Mouse (Mus musculus) heart, adult 2 months (tissue): Measurements from ENCODE around the gene Tprn. TPM values are rescaled to one million over a fixed set of nuclear protein-coding genes. Genes with fewer than 3 reads are reported as not detected.

Experiments used
- DNase-seq, 2 experiments: peaks; one replicate each; pipeline ENCODE4 v3.0.0; 2021
- H3K27ac ChIP-seq: fragments of 200-600 bp; 2 replicates; pipeline ENCODE4 v1.8.1; 2022
- H3K27me3 ChIP-seq: fragments of 200-500 bp; 2 replicates; pipeline ENCODE4 v1.6.1; 2012; ENCODE audit warnings: mild to moderate bottlenecking, low read length, inconsistent platforms, mixed read lengths; ENCODE audit not compliant: control insufficient read depth, insufficient read depth
- H3K36me3 ChIP-seq: fragments of 200-500 bp; 2 replicates; pipeline ENCODE4 v1.6.1; 2012; ENCODE audit warnings: low read length, inconsistent platforms; ENCODE audit not compliant: control insufficient read depth, insufficient read depth
- H3K4me1 ChIP-seq: fragments of 200-500 bp; 2 replicates; pipeline ENCODE4 v1.6.1; 2011; ENCODE audit warnings: low read length; ENCODE audit not compliant: control insufficient read depth, insufficient read depth
- H3K4me3 ChIP-seq: fragments of 200-600 bp; 2 replicates; pipeline ENCODE4 v1.8.1; 2022
- H3K79me2 ChIP-seq: fragments of 200-500 bp; replicated peaks from 2 replicates; pipeline ENCODE4 v1.6.1; 2012; ENCODE audit warnings: mild to moderate bottlenecking, inconsistent platforms, low read length, moderate library complexity, mixed read lengths; ENCODE audit not compliant: control insufficient read depth, insufficient read depth
- H3K9ac ChIP-seq: fragments of 200-500 bp; 2 replicates; pipeline ENCODE4 v1.6.1; 2012; ENCODE audit warnings: low read depth, mild to moderate bottlenecking, control low read depth, inconsistent platforms, low read length, mixed read lengths
- CTCF ChIP-seq: fragments of 200-600 bp; IDR thresholded peaks from 2 replicates; pipeline ENCODE4 v1.8.1; 2022; ENCODE audit warnings: antibody characterized with exemption, mild to moderate bottlenecking, moderate library complexity
- EP300 ChIP-seq: fragments of 200-500 bp; IDR thresholded peaks from 2 replicates; pipeline ENCODE4 v1.6.1; 2011; ENCODE audit warnings: low read depth, low read length, control low read depth; ENCODE audit not compliant: insufficient read depth
- POLR2A ChIP-seq: fragments of 200-500 bp; IDR thresholded peaks from 2 replicates; pipeline ENCODE4 v1.6.1; 2011; ENCODE audit warnings: mild to moderate bottlenecking, low read depth, low read length, control low read depth; ENCODE audit not compliant: insufficient read depth
- WGBS: fragments of 180-500 bp; shearing (Covaris S2); methylation state at CpG from one replicate; pipeline ENCODE4 v1.1.7; 2018; 5-methylcytosine and 5-hydroxymethylcytosine counted together
- intact Hi-C: fragments of 180-260 bp; cut with DNase I; formaldehyde crosslinking; loops from one replicate; pipeline ENCODE4 v1.15.1; 2025
- polyA plus RNA-seq: library from polyadenylated mRNA; depleted of rRNA; stranded (reverse); fragments of >200 nt; gene quantifications from 2 replicates; pipeline ENCODE4 v1.2.3, GENCODE M21; 2012
- total RNA-seq, 2 experiments: library from RNA; stranded (reverse); gene quantifications; 2 replicates each; pipeline ENCODE4 v1.2.3; 2021

The Tprn gene
- total and polyA plus RNA-seq, 3 experiments: 5.9 to 9.9 (median 6.7) TPM

- TF ChIP-seq CTCF (peak; percentile 61), POLR2A (peak; percentile 88), EP300 (peak; percentile 83)
Measured at GRCm38 (mm10) chr2:25271827-25272511, 9.6 kb downstream of the Tprn start, which contains the start of the genes Ssna1 and Anapc2. Gene Ssna1, minus strand, starts transcription at chr2:25272438. Gene Anapc2, plus strand, starts transcription at chr2:25272478.

GRCm38 (mm10) chr2:25272515-25272914, 10.1 kb downstream of the Tprn start:
- Histone ChIP-seq H3K4me3 (peak overlapping the region; percentile 93), H3K27me3 (no peaks in the 10 kb centered on the region), H3K9ac (peak overlapping the region; percentile 76), H3K79me2 (0 out of 2 replicates have a peak, but pooled peaks cover 2% of the 10 kb centered on the region), H3K4me1 (peaks cover 5% of the 10 kb centered on the region), H3K36me3 (no peaks in the 10 kb centered on the region; the same call in 1 of the 2 replicates), H3K27ac (peak overlapping the region; percentile 95)
- intact Hi-C loops: loop anchor here (1.0 to 5.0 kb wide), 3 partner anchors 17 to 60 kb away; partner anchors contain the start of genes Man1b1 and Tmem203
- under 1% methylated on average over 22 of the region's 29 CpGs for WGBS
- no peak for DNase-seq
- TF ChIP-seq POLR2A (no peak), EP300 (no peak)

More at GRCm38 (mm10) chr2:25271827-25272511, 9.6 kb downstream of the Tprn start, which contains the start of the genes Ssna1 and Anapc2:
- DNase-seq: peak; percentile 97 to 99
- Histone ChIP-seq H3K79me2 (0 out of 2 replicates have a peak, but pooled peaks cover 2% of the 10 kb centered on the region), H3K27ac (peak within 1 kb of the TSS; percentile 95), H3K36me3 (no peaks in the 10 kb centered on the region; the same call in 1 of the 2 replicates), H3K4me3 (peak within 1 kb of the TSS; percentile 93), H3K4me1 (peaks cover 9% of the 10 kb centered on the region), H3K27me3 (no peaks in the 10 kb centered on the region), H3K9ac (peak within 1 kb of the TSS; percentile 86)
- intact Hi-C loops: loop anchor here (1.0 to 5.0 kb wide), 3 partner anchors 17 to 60 kb away; partner anchors contain the start of genes Man1b1 and Tmem203
- under 1% methylated on average over 55 of the region's 55 CpGs for WGBS

GRCm38 (mm10) chr2:25273010-25273409, 10.6 kb downstream of the Tprn start:
- Histone ChIP-seq H3K27ac (peak overlapping the region; percentile 95), H3K9ac (peak overlapping the region; percentile 76), H3K4me3 (peak overlapping the region; percentile 93), H3K4me1 (peaks cover 5% of the 10 kb centered on the region), H3K27me3 (no peaks in the 10 kb centered on the region), H3K79me2 (0 out of 2 replicates have a peak, but pooled peaks cover 2% of the 10 kb centered on the region), H3K36me3 (no peaks in the 10 kb centered on the region; the same call in 1 of the 2 replicates)
- TF ChIP-seq POLR2A: no peak
- TF ChIP-seq CTCF: no peak
- TF ChIP-seq EP300: no peak
- DNase-seq: no peak
- WGBS: 20% methylated on average over 16 of the region's 16 CpGs
- intact Hi-C loops: loop anchor here (5.0 kb wide), 2 partner anchors 46 to 59 kb away; partner anchors contain the start of gene Man1b1

GRCm38 (mm10) chr2:25278928-25279882, 16.8 kb downstream of the Tprn start:
- intact Hi-C loops: loop anchor here (2.0 kb wide), 1 partner anchor 14 kb away; no protein-coding TSS in a partner anchor
- Histone ChIP-seq H3K79me2 (no peaks in the 10 kb centered on the region), H3K9ac (no peak overlapping the region), H3K36me3 (no peaks in the 10 kb centered on the region), H3K27ac (no peak overlapping the region), H3K4me3 (no peak overlapping the region), H3K27me3 (no peaks in the 10 kb centered on the region), H3K4me1 (no peaks in the 10 kb centered on the region)
- TF ChIP-seq EP300 (0 out of 2 replicates have a peak, but pooled peaks have one; percentile 26), POLR2A (no peak), CTCF (peak; percentile 83)
- DNase-seq: peak; percentile 68 to 80
- WGBS: 60% methylated on average over 13 of the region's 13 CpGs

- Histone ChIP-seq H3K9ac (no peak overlapping the region), H3K4me1 (peaks cover 5% of the 10 kb centered on the region), H3K27me3 (peaks cover 4% of the 10 kb centered on the region), H3K4me3 (no peak overlapping the region), H3K36me3 (no peaks in the 10 kb centered on the region), H3K27ac (no peak overlapping the region), H3K79me2 (no peaks in the 10 kb centered on the region)
- DNase-seq: no peak
- WGBS: 91% methylated on average over 2 of the region's 2 CpGs
- intact Hi-C loops: no loop called here
- TF ChIP-seq EP300 (no peak), CTCF (no peak), POLR2A (no peak)
Measured at GRCm38 (mm10) chr2:25285551-25285950, 23.1 kb downstream of the Tprn start.
